Mouse (Mus musculus) neural tube, embryonic 10.5 days (tissue): Measurements from ENCODE around the gene Coa7.
A peak's percentile ranks its signal among the peaks of the same experiment; 100 is the strongest.

Experiments
- DNase-seq: peaks from one replicate; pipeline ENCODE4 v3.0.0-alpha.2; 2017; ENCODE audit warnings: low spot score; ENCODE audit errors: extremely low spot score

The Coa7 gene

GRCm38 (mm10) chr4:108327730-108328484, at the start of gene Coa7:
Coa7 (plus strand) TSS chr4:108328140.
- peak; percentile 99 for DNase-seq

GRCm38 (mm10) chr4:108300266-108300665, 27.7 kb upstream of the Coa7 start:
- no peak for DNase-seq

GRCm38 (mm10) chr4:108300670-108301373, 27.1 kb upstream of the Coa7 start, which contains the start of gene Zyg11b:
Zyg11b (minus strand) TSS chr4:108301096.
- DNase-seq = peak; percentile 95

GRCm38 (mm10) chr4:108302296-108302890, 25.5 kb upstream of the Coa7 start:
- DNase-seq = no peak

GRCm38 (mm10) chr4:108310706-108311105, 17.2 kb upstream of the Coa7 start:
- no peak for DNase-seq

GRCm38 (mm10) chr4:108314041-108314440, 13.9 kb upstream of the Coa7 start:
- no peak for DNase-seq

- no peak for DNase-seq
Measured at GRCm38 (mm10) chr4:108317656-108318605, 10.0 kb upstream of the Coa7 start.

- no peak for DNase-seq
Measured at GRCm38 (mm10) chr4:108318649-108319615, 9.0 kb upstream of the Coa7 start.

- DNase-seq = no peak
Measured at GRCm38 (mm10) chr4:108319747-108320146, 8.2 kb upstream of the Coa7 start.

GRCm38 (mm10) chr4:108320627-108321380, 7.1 kb upstream of the Coa7 start:
- DNase-seq = no peak

GRCm38 (mm10) chr4:108323588-108323987, 4.4 kb upstream of the Coa7 start:
- DNase-seq = no peak

- no peak for DNase-seq
Measured at GRCm38 (mm10) chr4:108327071-108327579, 815 bp upstream of the Coa7 start.

GRCm38 (mm10) chr4:108329840-108330239, 1.9 kb downstream of the Coa7 start:
- no peak for DNase-seq

GRCm38 (mm10) chr4:108332041-108332440, 4.1 kb downstream of the Coa7 start:
- no peak for DNase-seq

- DNase-seq = no peak
Measured at GRCm38 (mm10) chr4:108335413-108335812, 7.5 kb downstream of the Coa7 start.

- no peak for DNase-seq
Measured at GRCm38 (mm10) chr4:108336765-108337164, 8.8 kb downstream of the Coa7 start.

- DNase-seq = no peak
Measured at GRCm38 (mm10) chr4:108337817-108338216, 9.9 kb downstream of the Coa7 start.

- no peak for DNase-seq
Measured at GRCm38 (mm10) chr4:108338321-108338733, 10.4 kb downstream of the Coa7 start.

GRCm38 (mm10) chr4:108338811-108339210, 10.9 kb downstream of the Coa7 start:
- DNase-seq = no peak
